Mouse (Mus musculus): ENCODE measurements around the gene Phlda3. TPM values are rescaled to one million over a fixed set of nuclear protein-coding genes. Genes with fewer than 3 reads are reported as not detected.
A peak's percentile ranks its signal among the peaks of the same experiment; 100 is the strongest.

Phlda3 gene
- polyA plus RNA-seq, 1 experiment, result 317 TPM

DNA sequence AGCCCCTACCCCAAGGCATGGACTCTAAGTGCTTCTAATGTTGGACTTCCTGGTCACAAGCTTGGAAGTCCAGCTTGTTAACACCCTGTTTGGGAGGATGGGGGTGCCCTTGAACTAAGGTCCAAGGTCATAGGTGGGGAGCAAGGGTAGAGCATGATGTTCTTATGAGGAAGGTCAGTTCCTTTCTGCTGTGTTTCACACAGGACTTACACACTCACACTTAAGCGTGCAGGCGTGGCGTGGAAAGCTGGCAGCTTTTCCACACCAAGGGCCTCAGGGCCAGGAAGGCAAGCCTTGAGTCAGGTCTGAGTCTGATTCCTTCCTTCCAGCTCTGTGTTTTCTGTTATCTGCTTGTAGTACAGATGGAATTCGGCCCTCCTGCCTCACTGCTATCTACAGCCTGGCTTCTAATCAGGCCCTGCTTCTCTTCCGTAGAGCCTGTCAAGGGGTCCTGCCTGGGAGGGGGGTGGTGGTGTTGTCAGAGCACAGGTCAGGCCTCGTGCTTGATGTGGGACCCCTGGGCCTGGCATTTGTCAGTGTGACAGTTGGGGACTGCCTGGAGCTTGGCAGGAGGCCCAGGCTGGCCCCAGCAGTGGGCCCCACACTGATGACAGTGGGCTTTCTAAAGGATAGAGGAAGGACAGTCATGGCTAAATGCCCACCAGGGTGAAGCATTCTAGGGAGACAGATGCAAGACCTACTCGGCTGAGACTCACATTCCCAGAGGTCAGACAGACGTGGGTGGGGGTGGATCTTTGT is 34.5 kb downstream of the Phlda3 start:
- Histone ChIP-seq H3ac (ENCODE audit: control insufficient read depth, insufficient read length) (peak overlapping the region; percentile 31), H3K36me3 (ENCODE audit: control insufficient read depth, insufficient read depth) (no peaks in the 10 kb centered on the region), H3K4me2 (ENCODE audit: low read depth) (peak overlapping the region; percentile 82), H3K79me2 (ENCODE audit: control insufficient read depth, insufficient read depth) (peaks cover 13% of the 10 kb centered on the region), H3K27me3 (ENCODE audit: control insufficient read depth, insufficient read depth, insufficient read length) (no peaks in the 10 kb centered on the region), H3K4me3 (peak overlapping the region; percentile 64)
- TF ChIP-seq E2F4 (IDR thresholded peaks at IDR 0.05; ENCODE audit: insufficient read depth) (no peak), TCF3 (IDR thresholded peaks at IDR 0.05; ENCODE audit: insufficient read length, low read depth) (no peak), MYOD1 (IDR thresholded peaks at IDR 0.05; ENCODE audit: control insufficient read depth in 1 of 3, insufficient read length in 2 of 3, low read depth in 2 of 3) (peak in 1 of 3 experiments; percentile 51), TCF12 (IDR thresholded peaks at IDR 0.05; ENCODE audit: insufficient read depth, poor library complexity, severe bottlenecking) (no peak), REST (IDR thresholded peaks at IDR 0.05; ENCODE audit: insufficient read depth, insufficient read length) (no peak), CEBPB (IDR thresholded peaks at IDR 0.05; ENCODE audit: insufficient read depth, poor library complexity, severe bottlenecking) (no peak), SRF (IDR thresholded peaks at IDR 0.05; ENCODE audit: control insufficient read depth, insufficient read length, low read depth) (no peak), MYOG (IDR thresholded peaks at IDR 0.05; ENCODE audit: control insufficient read depth in 1 of 3, insufficient read depth in 1 of 3, insufficient read length in 2 of 3, low read depth in 2 of 3) (peak in 1 of 3 experiments; percentile 50), POLR2A (IDR thresholded peaks at IDR 0.05; ENCODE audit: insufficient read length, low read depth) (peak; percentile 44), POLR2AphosphoS2 (IDR thresholded peaks at IDR 0.05; ENCODE audit: insufficient read length, low read depth) (peak; percentile 70), MAX (IDR thresholded peaks at IDR 0.05; ENCODE audit: low read depth) (no peak), USF1 (IDR thresholded peaks at IDR 0.05; ENCODE audit: low read depth) (no peak)

GRCm38 (mm10) chr1:135807546-135807945 is 41.6 kb downstream of the Phlda3 start:
- no peak overlapping the region for H3ac ChIP-seq (ENCODE audit: control insufficient read depth, insufficient read length)
- TF ChIP-seq MAX (IDR thresholded peaks at IDR 0.05; ENCODE audit: low read depth) (no peak), E2F4 (IDR thresholded peaks at IDR 0.05; ENCODE audit: insufficient read depth) (no peak), SRF (IDR thresholded peaks at IDR 0.05; ENCODE audit: control insufficient read depth, insufficient read length, low read depth) (no peak), MYOD1 (IDR thresholded peaks at IDR 0.05; ENCODE audit: control insufficient read depth in 1 of 3, insufficient read length in 2 of 3, low read depth in 2 of 3) (no peak), REST (IDR thresholded peaks at IDR 0.05; ENCODE audit: insufficient read depth, insufficient read length) (no peak), TCF3 (IDR thresholded peaks at IDR 0.05; ENCODE audit: insufficient read length, low read depth) (no peak), TCF12 (IDR thresholded peaks at IDR 0.05; ENCODE audit: insufficient read depth, poor library complexity, severe bottlenecking) (no peak), MYOG (IDR thresholded peaks at IDR 0.05; ENCODE audit: control insufficient read depth in 1 of 3, insufficient read depth in 1 of 3, insufficient read length in 2 of 3, low read depth in 2 of 3) (no peak), POLR2AphosphoS2 (IDR thresholded peaks at IDR 0.05; ENCODE audit: insufficient read length, low read depth) (no peak), POLR2A (IDR thresholded peaks at IDR 0.05; ENCODE audit: insufficient read length, low read depth) (no peak), CEBPB (IDR thresholded peaks at IDR 0.05; ENCODE audit: insufficient read depth, poor library complexity, severe bottlenecking) (no peak), USF1 (IDR thresholded peaks at IDR 0.05; ENCODE audit: low read depth) (no peak)

GRCm38 (mm10) chr1:135810180-135810579 is 44.3 kb downstream of the Phlda3 start:
- TF ChIP-seq USF1 (IDR thresholded peaks at IDR 0.05; ENCODE audit: low read depth) (no peak), POLR2A (IDR thresholded peaks at IDR 0.05; ENCODE audit: insufficient read length, low read depth) (peak; percentile 23), TCF12 (IDR thresholded peaks at IDR 0.05; ENCODE audit: insufficient read depth, poor library complexity, severe bottlenecking) (no peak), POLR2AphosphoS2 (IDR thresholded peaks at IDR 0.05; ENCODE audit: insufficient read length, low read depth) (peak; percentile 62), MYOG (IDR thresholded peaks at IDR 0.05; ENCODE audit: control insufficient read depth in 1 of 3, insufficient read depth in 1 of 3, insufficient read length in 2 of 3, low read depth in 2 of 3) (no peak), REST (IDR thresholded peaks at IDR 0.05; ENCODE audit: insufficient read depth, insufficient read length) (no peak)
- no peak overlapping the region for H3ac ChIP-seq (ENCODE audit: control insufficient read depth, insufficient read length)
- H3K27me3 ChIP-seq (ENCODE audit: control insufficient read depth, insufficient read depth, insufficient read length), result no peaks in the 10 kb centered on the region
- peaks cover 8% of the 10 kb centered on the region for H3K36me3 ChIP-seq (ENCODE audit: control insufficient read depth, insufficient read depth)
- no peaks in the 10 kb centered on the region for H3K79me2 ChIP-seq (ENCODE audit: control insufficient read depth, insufficient read depth)
- H3K4me2 ChIP-seq (ENCODE audit: low read depth), result no peak overlapping the region
- no peak overlapping the region for H3K4me3 ChIP-seq

More at GRCm38 (mm10) chr1:135807546-135807945, 41.6 kb downstream of the Phlda3 start:
- Histone ChIP-seq H3K36me3 (ENCODE audit: control insufficient read depth, insufficient read depth) (peaks cover 8% of the 10 kb centered on the region), H3K79me2 (ENCODE audit: control insufficient read depth, insufficient read depth) (no peaks in the 10 kb centered on the region), H3K4me3 (no peak overlapping the region), H3K4me2 (ENCODE audit: low read depth) (no peak overlapping the region), H3K27me3 (ENCODE audit: control insufficient read depth, insufficient read depth, insufficient read length) (no peaks in the 10 kb centered on the region)

DNA sequence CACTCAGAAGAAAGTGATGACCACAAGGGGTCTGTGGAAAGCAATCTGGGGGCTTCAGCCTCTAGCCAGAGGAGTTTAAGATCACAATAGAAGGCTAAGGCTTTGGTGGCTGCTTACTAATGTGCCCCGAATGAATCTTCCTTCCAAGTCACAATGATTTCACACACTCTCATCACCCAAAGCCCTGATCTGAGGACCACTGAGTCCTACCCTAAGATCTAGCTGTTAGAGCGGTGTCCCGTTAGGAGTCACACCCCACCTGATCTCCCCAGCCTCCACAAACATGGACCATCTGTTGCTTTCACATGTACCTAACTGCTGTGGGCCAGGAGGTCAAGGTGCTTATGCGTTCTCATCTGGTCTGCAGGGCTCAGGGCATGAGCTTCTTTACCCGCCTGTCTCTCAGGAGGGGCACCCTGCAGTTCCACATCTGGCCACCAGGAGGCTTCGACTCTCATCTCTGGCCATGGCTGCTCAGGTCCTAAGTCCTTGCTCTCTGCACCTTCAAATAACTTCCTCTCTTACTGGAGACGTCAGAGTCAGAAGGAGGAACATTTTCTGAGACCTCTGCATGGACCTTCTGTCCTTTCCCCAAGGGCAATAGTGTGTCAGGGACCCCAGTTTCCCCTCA is 45.2 kb downstream of the Phlda3 start:
- Histone ChIP-seq H3K36me3 (ENCODE audit: control insufficient read depth, insufficient read depth) (peaks cover 8% of the 10 kb centered on the region), H3ac (ENCODE audit: control insufficient read depth, insufficient read length) (no peak overlapping the region), H3K4me3 (no peak overlapping the region), H3K4me2 (ENCODE audit: low read depth) (no peak overlapping the region), H3K27me3 (ENCODE audit: control insufficient read depth, insufficient read depth, insufficient read length) (no peaks in the 10 kb centered on the region), H3K79me2 (ENCODE audit: control insufficient read depth, insufficient read depth) (no peaks in the 10 kb centered on the region)
- TF ChIP-seq POLR2A (IDR thresholded peaks at IDR 0.05; ENCODE audit: insufficient read length, low read depth), result peak; percentile 47
- no peak for TF ChIP-seq CEBPB (IDR thresholded peaks at IDR 0.05; ENCODE audit: insufficient read depth, poor library complexity, severe bottlenecking)
- no peak for TF ChIP-seq MYOG (IDR thresholded peaks at IDR 0.05; ENCODE audit: control insufficient read depth in 1 of 3, insufficient read depth in 1 of 3, insufficient read length in 2 of 3, low read depth in 2 of 3)
- peak in 1 of 3 experiments; percentile 1 for TF ChIP-seq MYOD1 (IDR thresholded peaks at IDR 0.05; ENCODE audit: control insufficient read depth in 1 of 3, insufficient read length in 2 of 3, low read depth in 2 of 3)
- no peak for TF ChIP-seq E2F4 (IDR thresholded peaks at IDR 0.05; ENCODE audit: insufficient read depth)
- peak; percentile 80 for TF ChIP-seq POLR2AphosphoS2 (IDR thresholded peaks at IDR 0.05; ENCODE audit: insufficient read length, low read depth)
- TF ChIP-seq SRF (IDR thresholded peaks at IDR 0.05; ENCODE audit: control insufficient read depth, insufficient read length, low read depth), result no peak
- no peak for TF ChIP-seq MAX (IDR thresholded peaks at IDR 0.05; ENCODE audit: low read depth)
- TF ChIP-seq TCF12 (IDR thresholded peaks at IDR 0.05; ENCODE audit: insufficient read depth, poor library complexity, severe bottlenecking), result no peak
- TF ChIP-seq TCF3 (IDR thresholded peaks at IDR 0.05; ENCODE audit: insufficient read length, low read depth), result no peak
- TF ChIP-seq USF1 (IDR thresholded peaks at IDR 0.05; ENCODE audit: low read depth), result no peak
- no peak for TF ChIP-seq REST (IDR thresholded peaks at IDR 0.05; ENCODE audit: insufficient read depth, insufficient read length)
